Mouse (Mus musculus) retina, adult 2 months (tissue): ENCODE measurements at regions not wholly inside any gene's neighbourhood (a gene's known extent, or its start where the extent isn't known, plus 50 kb on each side); places are given as distances from the start of the nearest gene placed in this dataset.

Source experiments
- DNase-seq: peaks from one replicate; pipeline ENCODE4 v3.0.0-alpha.2; 2012; ENCODE audit warnings: low read depth, low spot score

- no peak for DNase-seq
Measured at GRCm38 (mm10) chr7:68858471-68859210, 109.6 kb upstream of the Arrdc4 start.

- no peak for DNase-seq
Measured at GRCm38 (mm10) chr7:68851981-68852575, 103.0 kb upstream of the Arrdc4 start.

- no peak for DNase-seq
Measured at GRCm38 (mm10) chr7:68844606-68845005, 95.6 kb upstream of the Arrdc4 start.

- no peak for DNase-seq
Measured at GRCm38 (mm10) chr7:68843374-68843773, 94.3 kb upstream of the Arrdc4 start.

- DNase-seq = peak; percentile 32
Measured at GRCm38 (mm10) chr7:68833977-68834791, 85.1 kb upstream of the Arrdc4 start.

GRCm38 (mm10) chr7:68833517-68833916, 84.5 kb upstream of the Arrdc4 start:
- DNase-seq = no peak

- DNase-seq = peak; percentile 45
Measured at GRCm38 (mm10) chr7:68829861-68830260, 80.8 kb upstream of the Arrdc4 start.

GRCm38 (mm10) chr7:68824399-68824798, 75.4 kb upstream of the Arrdc4 start:
- DNase-seq = no peak

- DNase-seq = no peak
Measured at GRCm38 (mm10) chr7:68823646-68824045, 74.6 kb upstream of the Arrdc4 start.

- DNase-seq = peak; percentile 33
Measured at GRCm38 (mm10) chr7:68823189-68823588, 74.1 kb upstream of the Arrdc4 start.

GRCm38 (mm10) chr7:68814823-68815666, 66.0 kb upstream of the Arrdc4 start:
- no peak for DNase-seq

GRCm38 (mm10) chr7:68809782-68810181, 60.7 kb upstream of the Arrdc4 start:
- no peak for DNase-seq
